Mouse (Mus musculus) bone marrow, adult 2 months (tissue): ENCODE results near the gene Rnf34. TPM values are rescaled to one million over a fixed set of nuclear protein-coding genes. Genes with fewer than 3 reads are reported as not detected.
A peak's percentile ranks its signal among the peaks of the same experiment; 100 is the strongest.

ENCODE experiments used
- H3K27ac ChIP-seq: fragments of 200-500 bp; 2 replicates; pipeline ENCODE4 v1.5.1; 2012; ENCODE audit warnings: low read depth, mild to moderate bottlenecking, control low read depth, inconsistent platforms, low read length; ENCODE audit not compliant: control insufficient read depth, poor library complexity, insufficient read depth
- H3K4me1 ChIP-seq: fragments of 200-500 bp; 2 replicates; pipeline ENCODE4 v1.6.1; 2011; ENCODE audit warnings: low read length; ENCODE audit not compliant: control insufficient read depth, insufficient read depth
- H3K4me3 ChIP-seq: fragments of 200-500 bp; replicated peaks from 2 replicates; pipeline ENCODE3; 2011; ENCODE audit warnings: mild to moderate bottlenecking, low read depth, low read length, control low read depth; ENCODE audit not compliant: control insufficient read depth
- CTCF ChIP-seq: fragments of 200-500 bp; IDR thresholded peaks from 2 replicates; pipeline ENCODE4 v1.5.1; 2011; ENCODE audit warnings: low read length, control low read depth; ENCODE audit not compliant: control insufficient read depth, insufficient read depth
- POLR2A ChIP-seq: fragments of 200-500 bp; IDR thresholded peaks from 2 replicates; pipeline ENCODE4 v1.6.1; 2011; ENCODE audit warnings: low read depth, mild to moderate bottlenecking, control low read depth, low read length, borderline replicate concordance; ENCODE audit not compliant: control insufficient read depth
- WGBS: fragments of 180-500 bp; shearing (Covaris S2); methylation state at CpG from one replicate; pipeline ENCODE4 v1.1.7; 2018; 5-methylcytosine and 5-hydroxymethylcytosine counted together
- polyA plus RNA-seq: library from polyadenylated mRNA; stranded (reverse); fragments of >200 nt; gene quantifications from 2 replicates; pipeline ENCODE4 v1.2.4, GENCODE M21; 2011; ENCODE audit warnings: low replicate concordance; ENCODE audit not compliant: missing spikeins, insufficient read depth, insufficient read length

Rnf34 gene
- 4.0 and 11.1 TPM in 2 replicates for polyA plus RNA-seq

- H3K27ac ChIP-seq: peak within 1 kb of the TSS; percentile 92
- WGBS: under 1% methylated on average over 60 of the region's 61 CpGs
- peak; percentile 99 for TF ChIP-seq POLR2A
- TF ChIP-seq CTCF: no peak
- H3K4me3 ChIP-seq: peak within 1 kb of the TSS; percentile 86
- H3K4me1 ChIP-seq: peaks cover 1% of the 10 kb centered on the region
These were observed at the start of gene Rnf34 for GRCm38 (mm10) chr5:122849521-122850318. Gene Rnf34 (plus strand): TSS chr5:122850048.

GRCm38 (mm10) chr5:122800345-122801010 lies 49.4 kb upstream of the Rnf34 start:
- peaks cover 2% of the 10 kb centered on the region; the same call in 1 of the 2 replicates for H3K4me1 ChIP-seq
- TF ChIP-seq POLR2A (no peak), CTCF (no peak)
- no peak overlapping the region for H3K4me3 ChIP-seq
- 82% methylated on average over 13 of the region's 13 CpGs for WGBS
- no peak overlapping the region for H3K27ac ChIP-seq

- WGBS: 92% methylated on average over 8 of the region's 8 CpGs
- H3K27ac ChIP-seq: no peak overlapping the region
- TF ChIP-seq POLR2A (no peak), CTCF (no peak)
These were observed 48.2 kb upstream of the Rnf34 start for GRCm38 (mm10) chr5:122801684-122802083.

GRCm38 (mm10) chr5:122802706-122803105 lies 47.1 kb upstream of the Rnf34 start:
- WGBS: 91% methylated on average over 9 of the region's 9 CpGs
- H3K4me3 ChIP-seq: no peak overlapping the region
- no peak overlapping the region for H3K27ac ChIP-seq
- TF ChIP-seq POLR2A: no peak
- no peak for TF ChIP-seq CTCF
- H3K4me1 ChIP-seq: peaks cover 2% of the 10 kb centered on the region; the same call in 1 of the 2 replicates

More at GRCm38 (mm10) chr5:122801684-122802083, 48.2 kb upstream of the Rnf34 start:
- Histone ChIP-seq H3K4me3 (no peak overlapping the region), H3K4me1 (peaks cover 2% of the 10 kb centered on the region; the same call in 1 of the 2 replicates)

GRCm38 (mm10) chr5:122805503-122805902 lies 44.3 kb upstream of the Rnf34 start:
- WGBS: 77% methylated on average over 3 of the region's 3 CpGs
- no peak overlapping the region for H3K27ac ChIP-seq
- no peak overlapping the region for H3K4me3 ChIP-seq
- H3K4me1 ChIP-seq: no peaks in the 10 kb centered on the region
- no peak for TF ChIP-seq POLR2A
- no peak for TF ChIP-seq CTCF

GRCm38 (mm10) chr5:122811364-122812079 lies 38.3 kb upstream of the Rnf34 start:
- Histone ChIP-seq H3K27ac (no peak overlapping the region), H3K4me1 (no peaks in the 10 kb centered on the region), H3K4me3 (no peak overlapping the region)
- TF ChIP-seq CTCF: peak; percentile 92
- no peak for TF ChIP-seq POLR2A
- 85% methylated on average over 9 of the region's 9 CpGs for WGBS

- H3K27ac ChIP-seq: no peak overlapping the region
- TF ChIP-seq POLR2A (no peak), CTCF (no peak)
- WGBS: 69% methylated on average over 3 of the region's 3 CpGs
- no peaks in the 10 kb centered on the region for H3K4me1 ChIP-seq
- H3K4me3 ChIP-seq: no peak overlapping the region
These were observed 37.1 kb upstream of the Rnf34 start for GRCm38 (mm10) chr5:122812699-122813098.

GRCm38 (mm10) chr5:122820777-122821523 lies 28.9 kb upstream of the Rnf34 start, which contains the start of gene Anapc5:
Gene Anapc5 (minus strand): TSS chr5:122821339.
- TF ChIP-seq CTCF: no peak
- peak; percentile 87 for TF ChIP-seq POLR2A
- under 1% methylated on average over 55 of the region's 55 CpGs for WGBS
- Histone ChIP-seq H3K4me1 (peaks cover 1% of the 10 kb centered on the region), H3K4me3 (peak within 1 kb of the TSS; percentile 100), H3K27ac (peak within 1 kb of the TSS; percentile 99)
